Mouse (Mus musculus) left cerebral cortex, postnatal 14 days (tissue): ENCODE measurements around the gene Gtf3c6. TPM values are rescaled to one million over a fixed set of nuclear protein-coding genes. Genes with fewer than 3 reads are reported as not detected.

ENCODE experiments used
- DNase-seq, 2 experiments: peaks; one replicate each; pipeline ENCODE4 v3.0.0; 2021 to 2022; ENCODE audit warnings: low spot score in 2 of 2, mixed read lengths in 1 of 2
- intact Hi-C: fragments of 180-260 bp; cut with DNase I; formaldehyde crosslinking; loops from one replicate; pipeline ENCODE4 v1.15.1; 2025
- total RNA-seq, 2 experiments: library from RNA; stranded (reverse); gene quantifications; 2 replicates each; pipeline ENCODE4 v1.2.3; 2021

The Gtf3c6 gene
- total RNA-seq, 2 experiments from 2014 or later = 19.2 to 21.3 TPM

GRCm38 (mm10) chr10:40262200-40262599, 4.3 kb upstream of the Gtf3c6 start:
- no peak for DNase-seq
- intact Hi-C loops = loop anchor here (10.0 kb wide), 1 partner anchor 83 kb away; no protein-coding TSS in a partner anchor

- DNase-seq = no peak
- intact Hi-C loops = loop anchor here (10.0 kb wide), 1 partner anchor 84 kb away; no protein-coding TSS in a partner anchor
Observed at GRCm38 (mm10) chr10:40260305-40260704, 2.4 kb upstream of the Gtf3c6 start.

GRCm38 (mm10) chr10:40259542-40259941, 1.6 kb upstream of the Gtf3c6 start:
- intact Hi-C loops = loop anchor here (2.0 kb wide), 1 partner anchor 265 kb away; no protein-coding TSS in a partner anchor
- DNase-seq = no peak

- intact Hi-C loops = loop anchor here (2.0 kb wide), 1 partner anchor 266 kb away; no protein-coding TSS in a partner anchor
- DNase-seq = peak; percentile 58 to 64
Observed at GRCm38 (mm10) chr10:40258976-40259375, 1.1 kb upstream of the Gtf3c6 start.

- intact Hi-C loops = loop anchor here (2.0 kb wide), 1 partner anchor 266 kb away; no protein-coding TSS in a partner anchor
- DNase-seq = peak; percentile 68 to 81
Observed at GRCm38 (mm10) chr10:40258401-40258966, 576 bp upstream of the Gtf3c6 start.

- DNase-seq = peak; percentile 45 to 49
- intact Hi-C loops = no loop called here
Observed at GRCm38 (mm10) chr10:40256716-40257115, 1.2 kb downstream of the Gtf3c6 start.

GRCm38 (mm10) chr10:40250969-40251368, 6.9 kb downstream of the Gtf3c6 start:
- intact Hi-C loops = no loop called here
- no peak for DNase-seq

GRCm38 (mm10) chr10:40249625-40250024, 8.3 kb downstream of the Gtf3c6 start:
- peak in 1 of 2 experiments; percentile 27 for DNase-seq
- intact Hi-C loops = no loop called here

- DNase-seq = peak in 1 of 2 experiments; percentile 9
- intact Hi-C loops = no loop called here
Observed at GRCm38 (mm10) chr10:40247166-40247716, 10.7 kb downstream of the Gtf3c6 start.

- intact Hi-C loops = no loop called here
- DNase-seq = peak; percentile 77 to 85
Observed at GRCm38 (mm10) chr10:40246374-40247165, 11.3 kb downstream of the Gtf3c6 start, which contains the start of gene Rpf2. Gene Rpf2, minus strand, starts transcription at chr10:40247036.

- DNase-seq = no peak
- intact Hi-C loops = no loop called here
Observed at GRCm38 (mm10) chr10:40237826-40238225, 20.1 kb downstream of the Gtf3c6 start.

- intact Hi-C loops = no loop called here
- no peak for DNase-seq
Observed at GRCm38 (mm10) chr10:40233241-40233640, 24.7 kb downstream of the Gtf3c6 start.

- intact Hi-C loops = no loop called here
- no peak for DNase-seq
Observed at GRCm38 (mm10) chr10:40232442-40232841, 25.5 kb downstream of the Gtf3c6 start.

GRCm38 (mm10) chr10:40229725-40230124, 28.2 kb downstream of the Gtf3c6 start:
- no peak for DNase-seq
- intact Hi-C loops = no loop called here

- no peak for DNase-seq
- intact Hi-C loops = no loop called here
Observed at GRCm38 (mm10) chr10:40227660-40228303, 30.1 kb downstream of the Gtf3c6 start.

- DNase-seq = no peak
- intact Hi-C loops = no loop called here
Observed at GRCm38 (mm10) chr10:40218874-40219273, 39.0 kb downstream of the Gtf3c6 start.

- intact Hi-C loops = loop anchor here (1.0 to 2.0 kb wide), 2 partner anchors 159 to 254 kb away; no protein-coding TSS in a partner anchor
- peak; percentile 94 to 97 for DNase-seq
Observed at GRCm38 (mm10) chr10:40212443-40213169, 45.3 kb downstream of the Gtf3c6 start.
